Mouse (Mus musculus) adrenal gland, adult 18-20 months (tissue): ENCODE results near the gene Dixdc1. TPM values are rescaled to one million over a fixed set of nuclear protein-coding genes. Genes with fewer than 3 reads are reported as not detected.

Experiments
- DNase-seq, 2 experiments: peaks; one replicate each; pipeline ENCODE4 v3.0.0; 2021 to 2022; ENCODE audit warnings: low spot score in 2 of 2
- long read RNA-seq, 2 experiments: library from polyadenylated mRNA; stranded (forward); transcript quantifications; one replicate each; pipeline ENCODE4 v2.0.0; 2021
- total RNA-seq, 2 experiments: library from RNA; stranded (reverse); gene quantifications; 1 replicate in 1 of 2; 2 replicates in 1 of 2; pipeline ENCODE4 v1.2.3; 2021

The Dixdc1 gene
- total RNA-seq = 1 to 10 TPM; 5.4 to 7.7 TPM
- long read RNA-seq, experiment 1, full-length matches to known transcripts = 2 of 4 reads
- long read RNA-seq, experiment 1, partial matches to known transcripts = 1 of 4 reads
- long read RNA-seq, experiment 1, other reads (novel, unspliced or antisense) = 1 of 4 reads
- long read RNA-seq, experiment 2, partial matches to known transcripts = 1 of 4 reads
- long read RNA-seq, experiment 2, other reads (novel, unspliced or antisense) = 3 of 4 reads

- peak; percentile 90 to 92 for DNase-seq
Measured at GRCm38 (mm10) chr9:50738914-50739870, at the start of gene Dixdc1. Gene Dixdc1 (minus strand): TSS chr9:50739517.

GRCm38 (mm10) chr9:50782155-50782554, 42.8 kb upstream of the Dixdc1 start:
- DNase-seq = peak; percentile 23 to 50

- DNase-seq = no peak
Measured at GRCm38 (mm10) chr9:50776162-50776760, 36.9 kb upstream of the Dixdc1 start.

GRCm38 (mm10) chr9:50775662-50776126, 36.4 kb upstream of the Dixdc1 start:
- no peak for DNase-seq

GRCm38 (mm10) chr9:50774991-50775612, 35.8 kb upstream of the Dixdc1 start, which contains the start of the genes Alg9 and 1110032A03Rik:
Gene Alg9 (plus strand): TSS chr9:50775019.
Gene 1110032A03Rik (minus strand): TSS chr9:50775520.
- peak; percentile 93 for DNase-seq

GRCm38 (mm10) chr9:50774026-50774462, 34.7 kb upstream of the Dixdc1 start:
- no peak for DNase-seq

- DNase-seq = no peak
Measured at GRCm38 (mm10) chr9:50770011-50770410, 30.7 kb upstream of the Dixdc1 start.

GRCm38 (mm10) chr9:50768107-50769002, 29.0 kb upstream of the Dixdc1 start, which contains the start of gene Fdxacb1:
Gene Fdxacb1 (plus strand): TSS chr9:50768236.
- DNase-seq = peak; percentile 96

- DNase-seq = no peak
Measured at GRCm38 (mm10) chr9:50767531-50768106, 28.3 kb upstream of the Dixdc1 start.

GRCm38 (mm10) chr9:50763331-50763730, 24.0 kb upstream of the Dixdc1 start:
- no peak for DNase-seq

- DNase-seq = no peak
Measured at GRCm38 (mm10) chr9:50761520-50762243, 22.4 kb upstream of the Dixdc1 start.

- no peak for DNase-seq
Measured at GRCm38 (mm10) chr9:50756711-50757110, 17.4 kb upstream of the Dixdc1 start.

GRCm38 (mm10) chr9:50753947-50754346, 14.6 kb upstream of the Dixdc1 start:
- no peak for DNase-seq

- no peak for DNase-seq
Measured at GRCm38 (mm10) chr9:50752784-50753615, 13.7 kb upstream of the Dixdc1 start.

- DNase-seq = no peak
Measured at GRCm38 (mm10) chr9:50752054-50752602, 12.8 kb upstream of the Dixdc1 start, which contains the start of gene Hspb2. Gene Hspb2 (minus strand): TSS chr9:50752354.

- DNase-seq = no peak
Measured at GRCm38 (mm10) chr9:50751323-50751722, 12.0 kb upstream of the Dixdc1 start, which contains the start of gene Cryab. Gene Cryab (plus strand): TSS chr9:50751325.

GRCm38 (mm10) chr9:50750706-50751105, 11.4 kb upstream of the Dixdc1 start:
- DNase-seq = no peak
